Mouse (Mus musculus) CH12.LX (cell line): ENCODE data around the gene Gcnt1. TPM values are rescaled to one million over a fixed set of nuclear protein-coding genes. Genes with fewer than 3 reads are reported as not detected.

Experiments used
- DNase-seq: peaks from one replicate; pipeline ENCODE4 v3.0.0-alpha.2; 2013; ENCODE audit errors: extremely low read depth
- H3K27ac ChIP-seq: 2 replicates; pipeline ENCODE4 v1.5.1; 2012; ENCODE audit warnings: low read depth, mild to moderate bottlenecking, control low read depth, moderate library complexity; ENCODE audit not compliant: insufficient read depth
- H3K27me3 ChIP-seq: replicated peaks from 2 replicates; pipeline ENCODE3; 2012; ENCODE audit warnings: inconsistent platforms
- H3K36me3 ChIP-seq, 2 experiments: replicated peaks in 1 of 2; 2 replicates each; pipeline versions ENCODE3 to v1.6.1; 2012; ENCODE audit warnings: inconsistent platforms in 1 of 2, low read length in 1 of 2, mild to moderate bottlenecking in 1 of 2, mixed read lengths in 1 of 2, moderate library complexity in 1 of 2; ENCODE audit not compliant: control insufficient read depth in 1 of 2, insufficient read depth in 1 of 2
- H3K4me1 ChIP-seq, 2 experiments: 2 replicates each; pipeline ENCODE4 v1.6.1; 2012; ENCODE audit warnings: inconsistent platforms in 1 of 2, moderate library complexity in 1 of 2; ENCODE audit not compliant: insufficient read depth in 2 of 2, control insufficient read depth in 1 of 2
- H3K4me2 ChIP-seq: 2 replicates; pipeline ENCODE4 v1.6.1; 2012; ENCODE audit warnings: low read depth, mild to moderate bottlenecking, control low read depth; ENCODE audit not compliant: poor library complexity, insufficient read depth, severe bottlenecking
- H3K4me3 ChIP-seq, 3 experiments: fragments of 150-350 bp in 1 of 3; sonication (generic) in 1 of 3; replicated peaks in 1 of 3; 2 replicates each; pipeline versions ENCODE3 to v1.5.1; 2011 to 2012; ENCODE audit warnings: low read depth in 2 of 3, low read length in 2 of 3, mild to moderate bottlenecking in 2 of 3, moderate library complexity in 2 of 3, control low read depth in 1 of 3, improper control_type of control experiment in 1 of 3, inconsistent platforms in 1 of 3, mixed read lengths in 1 of 3; ENCODE audit not compliant: poor library complexity in 1 of 3
- H3K79me2 ChIP-seq: replicated peaks from 2 replicates; pipeline ENCODE4 v1.6.1; 2012; ENCODE audit warnings: mild to moderate bottlenecking, moderate library complexity; ENCODE audit not compliant: control insufficient read depth, poor library complexity, insufficient read depth, severe bottlenecking; ENCODE audit errors: extremely low read depth
- H3K9ac ChIP-seq: 2 replicates; pipeline ENCODE4 v1.6.1; 2012; ENCODE audit warnings: low read depth, mild to moderate bottlenecking, control low read depth, moderate library complexity; ENCODE audit not compliant: insufficient read depth
- H3K9me3 ChIP-seq: replicated peaks from 2 replicates; pipeline ENCODE3; 2012; ENCODE audit warnings: low read length, inconsistent platforms, mixed read lengths
- BHLHE40 ChIP-seq: IDR thresholded peaks from 2 replicates; pipeline ENCODE4 v1.6.1; 2011; ENCODE audit warnings: mild to moderate bottlenecking, low read depth, low read length, improper control_type of control experiment
- CTCF ChIP-seq, 2 experiments: IDR thresholded peaks in 1 of 2; conservative IDR thresholded peaks in 1 of 2; 2 replicates each; pipeline ENCODE4 v1.5.1; 2011 to 2012; ENCODE audit warnings: low read depth in 2 of 2, low read length in 2 of 2, improper control_type of control experiment in 1 of 2, inconsistent platforms in 1 of 2, mild to moderate bottlenecking in 1 of 2, moderate library complexity in 1 of 2
- ETS1 ChIP-seq: conservative IDR thresholded peaks from 2 replicates; pipeline ENCODE4 v1.6.1; 2012; ENCODE audit warnings: low read depth, mild to moderate bottlenecking, inconsistent platforms, low read length, improper control_type of control experiment, moderate library complexity
- GABPA ChIP-seq: IDR thresholded peaks from 2 replicates; pipeline ENCODE4 v1.6.1; 2012; ENCODE audit warnings: low read depth, low read length, improper control_type of control experiment, inconsistent platforms; ENCODE audit not compliant: insufficient replicate concordance
- IRF4 ChIP-seq: IDR thresholded peaks from 2 replicates; pipeline ENCODE4 v1.6.1; 2014; ENCODE audit warnings: low read depth, mild to moderate bottlenecking, inconsistent platforms, low read length, improper control_type of control experiment
- JUN ChIP-seq: IDR thresholded peaks from 2 replicates; pipeline ENCODE4 v1.6.1; 2011; ENCODE audit warnings: low read depth, mild to moderate bottlenecking, low read length, improper control_type of control experiment, moderate library complexity; ENCODE audit not compliant: insufficient read depth
- MAFK ChIP-seq: IDR thresholded peaks from 2 replicates; pipeline ENCODE4 v1.6.1; 2011; ENCODE audit warnings: low read length, improper control_type of control experiment; ENCODE audit not compliant: insufficient replicate concordance
- MAX ChIP-seq: IDR thresholded peaks from 2 replicates; pipeline ENCODE4 v1.6.1; 2011; ENCODE audit warnings: low read length, improper control_type of control experiment
- MEF2A ChIP-seq: IDR thresholded peaks from 2 replicates; pipeline ENCODE4 v1.6.1; 2014; ENCODE audit warnings: low read depth, mild to moderate bottlenecking, inconsistent platforms, low read length, improper control_type of control experiment, borderline replicate concordance
- NELFE ChIP-seq: IDR thresholded peaks from 2 replicates; pipeline ENCODE4 v1.6.1; 2011; ENCODE audit warnings: low read depth, low read length, improper control_type of control experiment
- PAX5 ChIP-seq: IDR thresholded peaks from 2 replicates; pipeline ENCODE4 v1.6.1; 2012; ENCODE audit warnings: low read length, inconsistent platforms, mixed read lengths
- POLR2AphosphoS2 ChIP-seq: IDR thresholded peaks from 2 replicates; pipeline ENCODE4 v1.6.1; 2011; ENCODE audit warnings: low read depth, low read length, improper control_type of control experiment
- RCOR1 ChIP-seq: conservative IDR thresholded peaks from 2 replicates; pipeline ENCODE4 v1.6.1; 2012; ENCODE audit warnings: low read depth, mild to moderate bottlenecking, inconsistent platforms, low read length, improper control_type of control experiment
- SIN3A ChIP-seq: IDR thresholded peaks from 2 replicates; pipeline ENCODE4 v1.6.1; 2012; ENCODE audit warnings: low read length, improper control_type of control experiment, inconsistent platforms
- SMC3 ChIP-seq: IDR thresholded peaks from 2 replicates; pipeline ENCODE4 v1.6.1; 2011; ENCODE audit warnings: low read depth, low read length, improper control_type of control experiment
- TCF12 ChIP-seq: IDR thresholded peaks from 2 replicates; pipeline ENCODE4 v1.6.1; 2014; ENCODE audit warnings: low read depth, mild to moderate bottlenecking, inconsistent platforms, low read length, improper control_type of control experiment
- USF1 ChIP-seq: IDR thresholded peaks from 2 replicates; pipeline ENCODE4 v1.6.1; 2014; ENCODE audit warnings: low read depth, mild to moderate bottlenecking, inconsistent platforms, low read length, improper control_type of control experiment
- ZC3H11A ChIP-seq: IDR thresholded peaks from 2 replicates; pipeline ENCODE4 v1.6.1; 2012; ENCODE audit warnings: low read depth, mild to moderate bottlenecking, inconsistent platforms, low read length, improper control_type of control experiment
- ZMIZ1 ChIP-seq: IDR thresholded peaks from 2 replicates; pipeline ENCODE4 v1.6.1; 2012; ENCODE audit warnings: low read depth, mild to moderate bottlenecking, inconsistent platforms, low read length, improper control_type of control experiment
- ZNF384 ChIP-seq: IDR thresholded peaks from 2 replicates; pipeline ENCODE4 v1.6.1; 2012; ENCODE audit warnings: low read depth, low read length, improper control_type of control experiment, inconsistent platforms
- dilution Hi-C: fragments of 300-500 bp; cut with MboI; formaldehyde crosslinking; loops from 2 replicates; pipeline ENCODE4 v1.14.3; 2020; ENCODE audit warnings: low sequenced_read_pairs; ENCODE audit not compliant: extremely low pct_unique_long_range_greater_than_20kb, extremely low pct_ligation_motif_present
- in situ Hi-C: fragments of 300-500 bp; cut with MboI; formaldehyde crosslinking; loops from 3 replicates; pipeline ENCODE4 v1.14.3; 2019; ENCODE audit warnings: low sequenced_read_pairs, low pct_ligation_motif_present, low pct_unique_long_range_greater_than_20kb, mixed read lengths
- polyA plus RNA-seq: library from polyadenylated mRNA; unstranded; fragments of >175 nt; gene quantifications from 2 replicates; pipeline ENCODE4 v1.2.1, GENCODE M21; 2012; ENCODE audit warnings: low read depth; ENCODE audit not compliant: insufficient read length
- total RNA-seq, 2 experiments: library from RNA; depleted of rRNA; stranded (reverse); fragments of 300-350 nt in 1 of 2; fragments of >200 nt in 1 of 2; gene quantifications; 2 replicates each; pipeline ENCODE4 v1.2.3; 2012 to 2014

Gene Gcnt1
- total and polyA plus RNA-seq, 3 experiments = 4.2 to 7.6 (median 6.6) TPM

GRCm38 (mm10) chr19:17289526-17289925 lies 83.1 kb downstream of the Gcnt1 start:
- H3K4me3 ChIP-seq = no peak overlapping the region
- TF ChIP-seq ZNF384 = no peak
- TF ChIP-seq JUN = no peak
- TF ChIP-seq CTCF (conservative IDR thresholded peaks at IDR 0.05 in 1 of 2, IDR thresholded peaks at IDR 0.05 in 1 of 2; ENCODE audit: low read depth in 2 of 2, low read length in 2 of 2) = no peak
- TF ChIP-seq USF1 = no peak
- no peak for TF ChIP-seq GABPA
- no peak for TF ChIP-seq BHLHE40
- TF ChIP-seq SMC3 = no peak
- no peak for TF ChIP-seq MAX
- no peak for TF ChIP-seq MAFK
- no peak for TF ChIP-seq ZC3H11A
- H3K27me3 ChIP-seq = no peaks in the 10 kb centered on the region
- H3K4me1 ChIP-seq = peaks cover 3 to 6% of the 10 kb centered on the region in 2 experiments; a peak in 2 of 4 replicates
- no peak overlapping the region for H3K27ac ChIP-seq
- no peak overlapping the region for H3K9ac ChIP-seq
- H3K36me3 ChIP-seq = no peaks in the 10 kb centered on the region
- no peaks in the 10 kb centered on the region for H3K79me2 ChIP-seq
- no peaks in the 10 kb centered on the region for H3K9me3 ChIP-seq
- no peak overlapping the region for H3K4me2 ChIP-seq
- dilution Hi-C loops = no loop called here
- in situ Hi-C loops = no loop called here
- no peak for DNase-seq

- Histone ChIP-seq H3K4me2 (no peak overlapping the region), H3K9ac (no peak overlapping the region), H3K27ac (no peak overlapping the region), H3K4me1 (peaks cover 5 to 11% of the 10 kb centered on the region in 2 experiments; a peak in 2 of 4 replicates), H3K79me2 (no peaks in the 10 kb centered on the region)
- in situ Hi-C loops = no loop called here
- no peak for TF ChIP-seq ETS1
- TF ChIP-seq MEF2A = no peak
- TF ChIP-seq ZMIZ1 = no peak
- no peak for TF ChIP-seq RCOR1
- TF ChIP-seq, all 38 proteins: peak for 0
- dilution Hi-C loops = no loop called here
- DNase-seq = no peak
- H3K9me3 ChIP-seq = no peaks in the 10 kb centered on the region
- H3K27me3 ChIP-seq = no peaks in the 10 kb centered on the region
- H3K36me3 ChIP-seq = no peaks in the 10 kb centered on the region
- H3K4me3 ChIP-seq = no peak overlapping the region
These were observed 86.6 kb downstream of the Gcnt1 start for GRCm38 (mm10) chr19:17286004-17286403.

- DNase-seq = no peak
- H3K27ac ChIP-seq = no peak overlapping the region
- H3K4me3 ChIP-seq = no peak overlapping the region
- H3K27me3 ChIP-seq = no peaks in the 10 kb centered on the region
- H3K4me1 ChIP-seq = peaks cover 7 to 15% of the 10 kb centered on the region in 2 experiments; a peak in 3 of 4 replicates
- no peaks in the 10 kb centered on the region for H3K36me3 ChIP-seq
- no peaks in the 10 kb centered on the region for H3K9me3 ChIP-seq
- H3K79me2 ChIP-seq = no peaks in the 10 kb centered on the region
- no peak overlapping the region for H3K9ac ChIP-seq
- H3K4me2 ChIP-seq = no peak overlapping the region
- TF ChIP-seq MAX (no peak), CTCF (conservative IDR thresholded peaks at IDR 0.05 in 1 of 2, IDR thresholded peaks at IDR 0.05 in 1 of 2; ENCODE audit: low read depth in 2 of 2, low read length in 2 of 2) (no peak), SIN3A (no peak), TCF12 (no peak), IRF4 (no peak), RCOR1 (no peak), PAX5 (no peak), NELFE (no peak), POLR2AphosphoS2 (no peak)
- in situ Hi-C loops (no loop called here), dilution Hi-C loops (no loop called here)
These were observed 89.3 kb downstream of the Gcnt1 start for GRCm38 (mm10) chr19:17283317-17283716.
